Mouse (Mus musculus): ENCODE measurements around the gene Clta. TPM values are rescaled to one million over a fixed set of nuclear protein-coding genes. Genes with fewer than 3 reads are reported as not detected.

The Clta gene
- total and polyA plus RNA-seq, 3 experiments, result 108 to 483 (median 437) TPM

GRCm38 (mm10) chr4:44003622-44004021 is 630 bp upstream of the Clta start:
- peak; percentile 33 for DNase-seq (ENCODE audit: low spot score)
- peak; percentile 73 for ATAC-seq (ENCODE audit: extremely low read depth, insufficient number of reproducible peaks, low FRiP score, poor library complexity, severe bottlenecking)
- Histone ChIP-seq H3K36me3 (replicated peaks) (peaks cover 9% of the 10 kb centered on the region), H3K4me3 (ENCODE audit: low read depth, low read length) (peak overlapping the region; percentile 62), H3K27me3 (ENCODE audit: insufficient read depth, low read length) (no peaks in the 10 kb centered on the region), H3K4me1 (ENCODE audit: insufficient read depth, low read depth, low read length) (peaks cover 13% of the 10 kb centered on the region), H3K9me3 (replicated peaks) (peaks cover 2% of the 10 kb centered on the region; the same call in 1 of the 2 replicates)
- TF ChIP-seq GATA1 (IDR thresholded peaks at IDR 0.05; ENCODE audit: borderline replicate concordance, low read length), result no peak
- no peak for TF ChIP-seq TAL1 (conservative IDR thresholded peaks at IDR 0.05; ENCODE audit: low read depth, low read length)
- TF ChIP-seq GATA2 (IDR thresholded peaks at IDR 0.05; ENCODE audit: borderline replicate concordance, low read depth, low read length), result no peak
- TF ChIP-seq CTCF (IDR thresholded peaks at IDR 0.05; ENCODE audit: low read depth, low read length), result no peak
- TF ChIP-seq POLR2AphosphoS5 (IDR thresholded peaks at IDR 0.05; ENCODE audit: insufficient replicate concordance, low read depth, low read length), result no peak

DNA sequence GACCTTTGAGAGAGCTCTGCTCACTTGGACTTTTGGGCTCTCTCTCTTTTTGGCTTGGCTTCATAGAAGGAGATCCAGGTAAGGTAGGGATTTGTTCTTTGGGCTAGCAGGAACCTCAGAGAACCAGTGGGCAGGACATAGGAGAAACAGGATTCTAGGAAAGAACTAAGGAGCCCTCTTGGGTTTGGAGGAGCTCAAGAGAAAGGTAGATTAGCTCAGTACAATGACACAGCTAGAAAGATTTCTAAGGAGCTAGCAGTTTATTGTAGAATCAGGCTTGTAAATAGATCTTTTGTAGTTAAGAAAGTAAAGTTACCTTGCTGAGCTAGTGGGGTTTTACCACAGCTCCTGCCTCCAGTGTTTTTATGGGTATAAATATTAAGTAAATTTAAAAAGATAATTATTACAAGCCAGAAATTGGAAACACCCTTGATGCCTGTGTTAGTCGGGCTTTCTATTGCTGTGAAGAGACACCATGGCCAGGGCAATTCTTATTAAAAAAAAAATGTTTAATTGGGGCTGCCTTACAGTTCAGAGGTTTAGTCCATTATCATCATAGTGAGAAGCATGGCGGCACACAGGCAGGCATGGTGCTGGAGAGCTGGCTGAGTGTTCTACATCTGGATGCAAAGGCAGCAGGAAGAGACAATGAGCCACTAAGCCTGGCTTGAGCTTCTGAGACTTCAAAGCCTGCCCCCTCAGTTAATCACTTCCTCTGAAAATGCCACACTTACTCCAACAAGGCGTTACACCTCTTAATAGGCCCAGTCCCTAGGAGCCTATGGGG is 564 bp downstream of the Clta start:
- ATAC-seq (ENCODE audit: extremely low read depth, insufficient number of reproducible peaks, low FRiP score, poor library complexity, severe bottlenecking) (no peak), DNase-seq (ENCODE audit: low spot score) (no peak)
- Histone ChIP-seq H3K9me3 (replicated peaks) (no peaks in the 10 kb centered on the region), H3K36me3 (replicated peaks) (peaks cover 11% of the 10 kb centered on the region), H3K27me3 (ENCODE audit: insufficient read depth, low read length) (no peaks in the 10 kb centered on the region), H3K4me3 (ENCODE audit: low read depth, low read length) (no peak overlapping the region), H3K4me1 (ENCODE audit: insufficient read depth, low read depth, low read length) (peaks cover 13% of the 10 kb centered on the region)
- TF ChIP-seq POLR2AphosphoS5 (IDR thresholded peaks at IDR 0.05; ENCODE audit: insufficient replicate concordance, low read depth, low read length), result no peak
- no peak for TF ChIP-seq GATA1 (IDR thresholded peaks at IDR 0.05; ENCODE audit: borderline replicate concordance, low read length)
- no peak for TF ChIP-seq GATA2 (IDR thresholded peaks at IDR 0.05; ENCODE audit: borderline replicate concordance, low read depth, low read length)
- no peak for TF ChIP-seq TAL1 (conservative IDR thresholded peaks at IDR 0.05; ENCODE audit: low read depth, low read length)
- TF ChIP-seq CTCF (IDR thresholded peaks at IDR 0.05; ENCODE audit: low read depth, low read length), result no peak

DNA sequence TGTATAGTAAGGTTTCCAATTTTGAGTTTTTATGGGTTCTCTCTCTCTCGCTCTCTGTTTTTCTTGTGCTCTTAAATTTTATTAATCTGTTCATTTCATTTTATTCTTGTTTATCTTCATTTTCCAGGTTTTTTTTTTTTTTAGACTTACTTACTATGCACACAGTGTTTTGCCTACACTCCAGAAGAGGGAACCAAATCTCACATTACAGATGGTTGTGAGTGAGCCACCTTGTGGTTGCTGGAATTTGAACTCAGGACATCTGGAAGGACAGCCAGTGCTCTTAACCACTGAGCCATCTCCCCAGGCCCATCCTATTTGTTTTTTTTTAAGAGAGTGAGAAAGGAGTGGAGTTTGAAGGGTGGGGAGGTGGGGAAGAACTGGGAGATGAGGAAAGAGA is 5.9 kb downstream of the Clta start:
- H3K36me3 ChIP-seq (replicated peaks), result peaks cover 34% of the 10 kb centered on the region
- no peaks in the 10 kb centered on the region for H3K9me3 ChIP-seq (replicated peaks)
- H3K27me3 ChIP-seq (ENCODE audit: insufficient read depth, low read length), result no peaks in the 10 kb centered on the region
- no peak overlapping the region for H3K4me3 ChIP-seq (ENCODE audit: low read depth, low read length)
- DNase-seq (ENCODE audit: low spot score), result no peak
- ATAC-seq (ENCODE audit: extremely low read depth, insufficient number of reproducible peaks, low FRiP score, poor library complexity, severe bottlenecking), result no peak
- peaks cover 24% of the 10 kb centered on the region for H3K4me1 ChIP-seq (ENCODE audit: insufficient read depth, low read depth, low read length)
- TF ChIP-seq TAL1 (conservative IDR thresholded peaks at IDR 0.05; ENCODE audit: low read depth, low read length), result no peak
- TF ChIP-seq GATA2 (IDR thresholded peaks at IDR 0.05; ENCODE audit: borderline replicate concordance, low read depth, low read length), result no peak
- TF ChIP-seq POLR2AphosphoS5 (IDR thresholded peaks at IDR 0.05; ENCODE audit: insufficient replicate concordance, low read depth, low read length), result no peak
- no peak for TF ChIP-seq GATA1 (IDR thresholded peaks at IDR 0.05; ENCODE audit: borderline replicate concordance, low read length)
- no peak for TF ChIP-seq CTCF (IDR thresholded peaks at IDR 0.05; ENCODE audit: low read depth, low read length)

DNA sequence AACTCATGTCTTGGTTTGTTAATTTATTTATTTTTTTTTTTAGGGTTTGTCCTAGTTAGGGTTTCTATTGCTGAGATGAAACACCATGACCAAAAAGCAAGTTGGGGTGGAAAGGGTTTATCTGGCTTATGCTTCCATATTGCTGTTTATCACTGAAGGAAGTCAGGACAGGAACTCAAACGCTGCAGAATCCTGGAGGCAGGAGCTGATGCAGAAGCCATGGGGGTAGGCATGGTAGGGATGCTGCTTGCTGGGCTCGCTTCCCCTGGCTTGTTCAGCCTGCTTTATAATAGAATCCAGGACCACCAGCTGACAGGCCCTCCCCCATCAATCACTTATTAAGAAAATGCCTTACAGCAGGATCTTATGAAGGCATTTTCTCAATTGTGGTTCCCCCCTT is 6.6 kb downstream of the Clta start:
- no peak for DNase-seq (ENCODE audit: low spot score)
- no peaks in the 10 kb centered on the region for H3K9me3 ChIP-seq (replicated peaks)
- no peak overlapping the region; the same call in 1 of the 2 replicates for H3K4me3 ChIP-seq (ENCODE audit: low read depth, low read length)
- TF ChIP-seq GATA1 (IDR thresholded peaks at IDR 0.05; ENCODE audit: borderline replicate concordance, low read length), result no peak
- TF ChIP-seq GATA2 (IDR thresholded peaks at IDR 0.05; ENCODE audit: borderline replicate concordance, low read depth, low read length), result no peak
- TF ChIP-seq CTCF (IDR thresholded peaks at IDR 0.05; ENCODE audit: low read depth, low read length), result no peak
- TF ChIP-seq POLR2AphosphoS5 (IDR thresholded peaks at IDR 0.05; ENCODE audit: insufficient replicate concordance, low read depth, low read length), result no peak
- no peak for TF ChIP-seq TAL1 (conservative IDR thresholded peaks at IDR 0.05; ENCODE audit: low read depth, low read length)
- ATAC-seq (ENCODE audit: extremely low read depth, insufficient number of reproducible peaks, low FRiP score, poor library complexity, severe bottlenecking), result no peak
- peaks cover 40% of the 10 kb centered on the region for H3K36me3 ChIP-seq (replicated peaks)
- peaks cover 29% of the 10 kb centered on the region for H3K4me1 ChIP-seq (ENCODE audit: insufficient read depth, low read depth, low read length)
- H3K27me3 ChIP-seq (ENCODE audit: insufficient read depth, low read length), result no peaks in the 10 kb centered on the region

- DNase-seq (ENCODE audit: low spot score), result no peak
Observed at GRCm38 (mm10) chr4:44011799-44012198, 7.5 kb downstream of the Clta start.

More at GRCm38 (mm10) chr4:44011799-44012198, 7.5 kb downstream of the Clta start:
- TF ChIP-seq POLR2AphosphoS5 (IDR thresholded peaks at IDR 0.05; ENCODE audit: insufficient replicate concordance, low read depth, low read length), result no peak
- no peak for TF ChIP-seq TAL1 (conservative IDR thresholded peaks at IDR 0.05; ENCODE audit: low read depth, low read length)
- TF ChIP-seq GATA1 (IDR thresholded peaks at IDR 0.05; ENCODE audit: borderline replicate concordance, low read length), result no peak
- TF ChIP-seq GATA2 (IDR thresholded peaks at IDR 0.05; ENCODE audit: borderline replicate concordance, low read depth, low read length), result no peak
- no peak for TF ChIP-seq CTCF (IDR thresholded peaks at IDR 0.05; ENCODE audit: low read depth, low read length)
- H3K9me3 ChIP-seq (replicated peaks), result no peaks in the 10 kb centered on the region
- peaks cover 37% of the 10 kb centered on the region for H3K4me1 ChIP-seq (ENCODE audit: insufficient read depth, low read depth, low read length)
- H3K36me3 ChIP-seq (replicated peaks), result peaks cover 50% of the 10 kb centered on the region
- peak overlapping the region; percentile 93 for H3K4me3 ChIP-seq (ENCODE audit: low read depth, low read length)
- ATAC-seq (ENCODE audit: extremely low read depth, insufficient number of reproducible peaks, low FRiP score, poor library complexity, severe bottlenecking), result no peak
- H3K27me3 ChIP-seq (ENCODE audit: insufficient read depth, low read length), result no peaks in the 10 kb centered on the region

All from G1E (cell line).